Mouse (Mus musculus) adipocyte (in vitro differentiated cells): ENCODE measurements at regions not wholly inside any gene's neighbourhood (a gene's known extent, or its start where the extent isn't known, plus 50 kb on each side); places are given as distances from the start of the nearest gene placed in this dataset.

ENCODE experiments used
- DNase-seq: peaks from one replicate; pipeline ENCODE4 v3.0.0-alpha.2; 2016; ENCODE audit warnings: low spot score

- DNase-seq = no peak
Measured at GRCm38 (mm10) chr10:126734661-126735060, 166.5 kb downstream of the Atp23 start.

- DNase-seq = no peak
Measured at GRCm38 (mm10) chr10:126727840-126728239, 173.3 kb downstream of the Atp23 start.

GRCm38 (mm10) chr10:126717961-126718360 is 183.2 kb downstream of the Atp23 start:
- DNase-seq = peak; percentile 2

GRCm38 (mm10) chr10:126711758-126712157 is 189.4 kb downstream of the Atp23 start:
- no peak for DNase-seq

- DNase-seq = no peak
Measured at GRCm38 (mm10) chr10:126709219-126709917, 191.8 kb downstream of the Atp23 start.

GRCm38 (mm10) chr10:126708730-126709129 is 192.4 kb downstream of the Atp23 start:
- no peak for DNase-seq

- DNase-seq = no peak
Measured at GRCm38 (mm10) chr10:126708215-126708614, 192.9 kb downstream of the Atp23 start.

- no peak for DNase-seq
Measured at GRCm38 (mm10) chr10:126697086-126697485, 204.1 kb downstream of the Atp23 start.

GRCm38 (mm10) chr10:126690914-126691673 is 210.1 kb downstream of the Atp23 start:
- DNase-seq = no peak

GRCm38 (mm10) chr10:126680275-126681184 is 220.6 kb downstream of the Atp23 start:
- DNase-seq = no peak

GRCm38 (mm10) chr10:126679224-126680120 is 221.7 kb downstream of the Atp23 start:
- DNase-seq = no peak

GRCm38 (mm10) chr10:126673437-126673836 is 227.7 kb downstream of the Atp23 start:
- no peak for DNase-seq

GRCm38 (mm10) chr10:126664408-126665083 is 236.6 kb downstream of the Atp23 start:
- DNase-seq = no peak

GRCm38 (mm10) chr10:126663461-126664013 is 237.6 kb downstream of the Atp23 start:
- DNase-seq = no peak

- no peak for DNase-seq
Measured at GRCm38 (mm10) chr10:126662765-126663164, 238.4 kb downstream of the Atp23 start.

GRCm38 (mm10) chr10:126661095-126661615 is 240.0 kb downstream of the Atp23 start:
- no peak for DNase-seq

- no peak for DNase-seq
Measured at GRCm38 (mm10) chr10:126660024-126660423, 241.1 kb downstream of the Atp23 start.

- DNase-seq = no peak
Measured at GRCm38 (mm10) chr10:126652693-126653092, 248.5 kb downstream of the Atp23 start.

GRCm38 (mm10) chr10:126646587-126646986 is 254.6 kb downstream of the Atp23 start:
- DNase-seq = no peak

- no peak for DNase-seq
Measured at GRCm38 (mm10) chr10:126641792-126642289, 259.3 kb downstream of the Atp23 start.
